Mouse (Mus musculus): ENCODE measurements around the gene Cacna1s.

Cacna1s gene

DNA sequence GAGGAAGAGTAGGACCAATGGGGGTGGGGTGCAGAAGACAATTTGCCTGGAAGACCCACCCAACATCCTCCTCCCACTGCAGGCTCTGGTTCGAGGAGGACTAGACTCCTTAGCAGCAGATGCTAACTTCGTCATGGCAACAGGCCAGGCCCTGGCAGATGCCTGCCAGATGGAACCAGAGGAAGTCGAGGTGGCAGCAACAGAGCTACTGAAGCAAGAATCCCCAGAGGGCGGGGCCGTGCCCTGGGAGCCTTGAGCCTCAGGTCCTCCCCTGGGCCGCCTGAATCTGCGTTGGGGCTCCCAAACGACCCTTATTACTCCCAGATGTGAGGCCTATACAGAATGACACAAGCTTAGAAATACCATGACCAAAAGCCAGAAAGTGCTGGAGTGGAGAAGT lies 66.3 kb downstream of the Cacna1s start:
- no peak for DNase-seq (ENCODE audit: low spot score)

- no peak for DNase-seq (ENCODE audit: low spot score)
Observed at GRCm38 (mm10) chr1:136119571-136120262, 67.2 kb downstream of the Cacna1s start.

DNA sequence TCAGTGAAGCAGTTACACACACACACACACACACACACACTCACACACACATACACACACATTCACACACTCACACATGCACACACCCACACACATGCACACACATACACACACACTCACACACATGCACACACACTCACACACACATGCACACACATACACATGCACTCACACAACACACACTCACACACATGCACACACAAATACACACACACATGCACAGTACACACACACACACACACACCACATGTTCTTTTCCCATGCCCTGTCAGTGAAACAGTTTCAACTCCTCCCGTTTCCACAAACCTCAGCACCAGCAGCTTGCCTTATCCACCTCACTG lies 67.7 kb downstream of the Cacna1s start:
- DNase-seq (ENCODE audit: low spot score), result no peak

DNA sequence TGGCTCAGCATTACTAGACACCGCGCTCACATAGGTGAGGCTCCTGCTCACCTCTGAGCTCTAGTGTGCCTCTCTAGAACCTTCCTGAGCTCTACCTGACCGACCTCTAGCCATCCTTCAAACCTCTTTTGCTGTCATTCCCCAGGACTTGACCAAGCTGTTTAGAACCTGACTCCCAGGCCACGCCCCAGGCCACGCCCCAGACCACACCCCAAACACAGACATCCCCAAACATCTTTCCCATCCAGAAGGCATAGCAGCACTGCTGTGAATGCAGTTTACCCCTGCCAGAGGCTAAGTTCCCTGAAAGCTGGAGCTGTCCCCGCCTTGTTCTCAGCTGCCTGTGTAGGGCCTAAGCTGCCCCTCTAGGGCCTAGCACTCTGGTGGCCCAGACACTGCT lies 68.2 kb downstream of the Cacna1s start:
- DNase-seq (ENCODE audit: low spot score), result no peak

DNA sequence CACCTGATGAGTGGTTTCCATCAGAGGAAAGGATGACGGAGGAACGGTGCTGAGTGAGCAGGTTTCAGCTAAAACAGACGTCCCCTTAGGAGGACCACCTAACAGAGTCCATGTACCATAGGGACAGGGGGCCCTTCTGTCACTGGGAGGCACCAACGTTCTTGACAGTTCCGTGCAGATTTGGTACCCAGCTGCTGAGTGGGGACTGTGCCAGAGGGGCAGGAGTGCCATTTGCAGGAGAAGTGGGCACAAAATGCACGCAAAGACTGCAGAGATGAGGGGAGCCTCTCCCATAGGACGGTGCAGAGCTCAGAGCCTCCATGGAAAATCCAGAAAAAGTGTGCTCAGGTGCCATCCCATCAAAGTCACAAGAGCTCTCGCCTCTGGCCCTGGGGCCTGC lies 69.5 kb downstream of the Cacna1s start:
- no peak for DNase-seq (ENCODE audit: low spot score)

- DNase-seq (ENCODE audit: low spot score), result no peak
Observed at GRCm38 (mm10) chr1:136126159-136126765, 73.7 kb downstream of the Cacna1s start.

DNA sequence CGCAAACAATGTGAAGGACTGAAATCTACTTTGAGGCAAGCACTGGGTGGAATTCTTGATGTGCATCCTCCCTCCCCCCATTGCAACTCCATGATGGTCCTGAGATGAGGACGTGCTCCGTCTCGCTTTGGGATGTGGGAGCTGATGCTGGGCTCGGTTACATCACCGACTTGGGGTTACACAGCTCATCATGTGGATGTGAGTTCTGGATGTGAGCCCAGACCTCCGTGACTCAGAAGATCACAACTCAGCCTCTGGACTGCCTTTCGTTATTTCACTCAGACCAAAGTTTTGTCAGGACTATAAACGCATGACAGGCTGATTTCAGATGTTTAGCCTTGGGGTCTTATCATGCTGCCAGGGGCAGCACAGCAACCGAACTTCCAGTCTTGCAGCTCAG lies 74.3 kb downstream of the Cacna1s start:
- DNase-seq (ENCODE audit: low spot score), result no peak

DNA sequence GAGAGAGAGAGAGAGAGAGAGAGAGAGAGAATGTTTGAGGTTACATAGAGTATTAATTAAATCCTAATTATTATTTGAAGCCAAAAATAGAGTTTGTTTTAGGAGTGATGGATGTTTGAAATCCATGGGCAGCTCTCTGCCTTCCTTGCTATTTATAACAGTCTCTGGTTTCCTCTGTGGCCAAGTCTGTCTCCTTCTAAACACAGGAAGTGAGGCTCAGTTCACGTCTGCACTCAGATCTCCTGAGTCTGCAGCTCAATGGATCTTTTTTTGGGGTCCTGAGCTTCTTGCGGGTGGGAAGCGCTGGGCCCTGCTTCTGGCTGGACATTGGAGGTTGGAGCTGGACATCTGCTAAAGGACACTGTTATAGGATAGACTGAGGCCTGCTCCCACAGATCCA lies 75.3 kb downstream of the Cacna1s start:
- DNase-seq (ENCODE audit: low spot score), result no peak

- DNase-seq (ENCODE audit: low spot score), result no peak
Observed at GRCm38 (mm10) chr1:136128416-136128815, 75.9 kb downstream of the Cacna1s start.

GRCm38 (mm10) chr1:136128944-136129589 lies 76.5 kb downstream of the Cacna1s start:
- DNase-seq (ENCODE audit: low spot score), result no peak

DNA sequence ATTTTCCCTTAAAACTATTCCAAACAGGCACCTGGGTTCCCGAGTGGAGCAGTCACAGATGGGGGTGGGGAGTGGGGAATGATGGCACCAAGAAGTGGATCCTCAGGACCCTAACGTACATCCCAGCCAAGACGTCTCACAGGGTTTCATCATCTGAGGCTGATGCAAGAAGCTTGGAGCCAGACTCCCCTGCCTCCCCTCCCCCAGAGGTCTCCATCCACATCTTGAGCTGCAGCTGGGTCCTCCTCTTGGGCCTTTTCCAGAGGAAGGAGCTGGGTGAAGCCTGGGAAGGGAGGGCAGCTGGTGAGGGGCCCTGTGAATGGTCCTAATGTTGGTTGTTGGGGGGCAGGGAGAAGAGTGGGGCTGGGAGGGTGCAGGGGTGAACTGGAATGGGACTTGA lies 77.6 kb downstream of the Cacna1s start:
- DNase-seq (ENCODE audit: low spot score), result no peak

DNA sequence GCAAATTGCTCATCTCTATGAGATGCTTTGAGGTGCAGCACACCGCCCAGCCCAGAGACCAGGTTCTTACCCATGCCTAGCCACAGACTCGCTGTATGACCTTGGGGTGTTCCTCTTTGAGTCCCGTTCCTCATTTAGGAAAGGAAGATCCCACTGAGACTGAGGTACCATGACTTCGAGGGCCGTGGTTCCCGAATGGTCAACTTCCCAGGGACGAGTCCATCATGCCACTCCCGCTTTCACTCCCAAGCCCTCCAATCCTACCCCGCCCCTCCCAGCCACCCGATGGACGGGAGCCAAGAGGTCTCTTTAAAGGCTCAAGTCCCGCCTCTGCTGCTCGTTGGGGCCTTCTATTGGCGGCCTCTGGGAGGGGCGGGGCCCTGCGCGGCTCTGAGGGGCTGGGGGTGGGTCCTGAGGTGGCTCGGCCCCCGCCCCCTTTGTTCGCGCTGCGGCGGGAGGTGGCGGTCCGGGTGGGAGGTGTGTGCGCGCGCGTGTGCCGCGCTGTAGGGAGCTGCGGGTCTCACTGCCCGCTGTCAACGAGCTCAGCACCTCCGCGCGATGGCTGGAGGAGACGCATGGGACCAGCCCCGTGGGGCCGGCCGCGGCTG lies 78.5 kb downstream of the Cacna1s start, which contains the start of gene Kif21b:
Gene Kif21b, plus strand, starts transcription at position 439 of the 608 bp plus-strand sequence.
- peak; percentile 89 for DNase-seq (ENCODE audit: low spot score)

DNA sequence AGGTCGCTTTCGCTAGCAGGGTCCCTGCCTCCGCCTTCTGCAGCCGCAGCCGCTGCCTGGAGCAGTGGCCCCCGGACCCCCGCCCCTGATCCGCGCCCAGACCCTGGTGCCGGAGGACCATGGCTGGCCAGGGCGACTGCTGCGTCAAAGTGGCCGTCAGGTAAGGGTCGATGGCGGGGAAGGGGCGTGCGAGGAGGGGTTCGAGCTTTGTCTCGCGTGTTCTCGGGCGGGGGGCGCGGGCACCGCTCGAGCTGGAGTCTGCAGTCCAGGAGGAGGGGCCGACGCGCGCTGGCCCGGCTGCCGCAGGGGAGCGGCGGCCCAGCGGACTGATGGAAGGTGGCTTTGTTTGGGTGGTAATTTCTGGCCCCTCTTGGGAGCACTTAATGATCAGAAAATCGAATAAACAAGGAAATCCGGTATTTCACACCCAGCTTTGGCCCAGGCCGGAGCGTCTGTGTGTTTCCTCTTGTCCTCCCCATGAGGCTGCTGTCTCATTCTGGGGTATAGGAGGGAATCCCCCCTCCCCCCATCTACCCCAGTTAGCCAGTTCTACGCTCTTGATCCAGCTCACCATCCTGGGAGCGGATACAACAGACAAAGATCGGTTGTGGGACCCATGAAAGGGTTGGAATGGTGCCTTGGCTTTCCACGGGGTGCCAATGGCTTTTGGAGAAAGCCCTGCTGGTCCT lies 79.2 kb downstream of the Cacna1s start:
- no peak for DNase-seq (ENCODE audit: low spot score)

DNA sequence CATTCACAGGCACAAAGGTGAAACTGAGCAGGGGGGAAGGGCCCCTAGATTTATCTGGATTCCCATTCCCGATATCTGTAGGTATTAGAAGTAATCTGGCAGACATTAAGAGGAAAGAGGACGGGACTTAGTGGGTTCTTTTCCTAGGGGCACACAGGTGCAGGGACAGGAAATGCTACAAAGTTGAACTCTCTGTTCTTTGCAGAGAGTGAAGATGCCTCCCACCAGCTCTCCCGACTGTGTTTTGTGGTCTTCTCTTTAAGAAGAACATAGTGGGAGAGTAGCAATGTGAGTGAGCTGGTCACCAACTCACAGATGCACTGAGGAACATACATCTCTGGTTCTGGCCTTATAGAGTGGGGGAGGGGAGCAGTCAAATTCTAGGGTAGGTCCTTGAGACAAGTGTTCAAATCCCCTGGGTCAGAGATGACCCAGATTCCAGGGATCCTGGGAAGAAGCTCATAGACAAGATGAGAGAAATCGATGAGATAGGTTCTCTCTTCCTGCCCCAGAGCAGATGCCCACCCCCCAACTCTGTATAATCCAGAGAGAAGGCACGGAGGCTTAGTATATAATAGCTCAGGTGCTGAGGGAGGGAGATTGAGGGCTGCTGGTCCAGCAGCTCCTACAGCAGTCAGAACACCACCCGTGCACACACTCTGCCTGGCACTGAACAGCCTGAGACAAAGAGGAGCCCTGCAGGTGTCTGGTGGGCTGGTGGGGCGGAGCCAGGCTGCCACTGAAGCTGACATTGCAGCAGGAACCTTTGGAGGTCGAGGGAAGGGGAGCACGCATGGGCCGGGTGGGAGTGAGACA lies 80.0 kb downstream of the Cacna1s start:
- no peak for DNase-seq (ENCODE audit: low spot score)

DNA sequence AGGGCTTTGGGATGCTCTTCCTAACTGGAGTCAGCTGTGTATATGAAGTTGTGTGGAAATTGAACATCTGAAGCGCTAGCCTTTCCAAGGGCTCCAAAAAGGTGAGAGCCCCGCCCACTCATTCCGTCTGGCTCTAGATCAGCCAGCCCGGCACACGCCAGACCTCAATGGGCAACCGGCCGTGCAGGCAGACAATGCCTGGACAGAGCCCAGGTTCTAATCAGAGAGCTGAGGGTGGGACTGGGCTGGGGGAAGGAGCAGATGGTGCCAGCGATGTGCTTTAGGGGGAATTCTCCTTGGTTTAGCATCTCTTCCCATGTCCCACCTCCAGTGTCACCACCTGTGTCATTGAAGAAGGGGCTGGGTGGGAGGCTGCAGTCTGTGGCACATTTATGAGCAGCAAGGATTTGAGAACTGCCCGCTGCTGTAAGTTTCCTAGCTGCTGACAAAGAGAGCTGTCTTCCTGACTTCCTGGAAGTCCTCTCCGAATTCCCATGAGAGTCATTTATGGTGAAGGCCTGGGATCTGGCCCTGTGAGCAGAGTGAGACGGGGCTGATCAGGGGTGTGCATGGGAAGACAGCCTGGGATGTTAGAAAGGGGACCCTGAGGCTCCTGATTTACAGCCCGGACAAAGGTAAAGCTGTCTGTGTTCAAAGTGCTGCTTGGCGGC lies 81.2 kb downstream of the Cacna1s start:
- no peak for DNase-seq (ENCODE audit: low spot score)

DNA sequence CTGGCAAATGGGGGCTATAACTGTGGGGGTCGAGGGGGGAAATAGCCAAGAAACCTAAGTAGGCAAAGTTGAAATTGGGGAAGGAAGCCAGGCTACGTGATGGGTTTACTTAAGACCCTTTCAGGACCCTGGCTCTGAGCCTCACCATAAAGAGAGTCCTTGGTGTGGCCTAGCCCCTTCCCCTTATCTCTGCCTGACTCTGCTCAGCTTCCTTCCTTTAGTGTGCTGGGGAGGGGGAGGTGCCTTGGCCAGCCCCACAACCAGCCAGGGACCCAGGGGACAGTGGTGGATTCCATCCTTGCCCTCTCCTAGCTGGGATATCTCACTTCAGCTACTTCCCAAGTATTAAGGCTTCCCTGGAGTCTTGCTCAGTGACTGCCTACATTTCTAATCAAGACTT lies 82.0 kb downstream of the Cacna1s start:
- DNase-seq (ENCODE audit: low spot score), result no peak

DNA sequence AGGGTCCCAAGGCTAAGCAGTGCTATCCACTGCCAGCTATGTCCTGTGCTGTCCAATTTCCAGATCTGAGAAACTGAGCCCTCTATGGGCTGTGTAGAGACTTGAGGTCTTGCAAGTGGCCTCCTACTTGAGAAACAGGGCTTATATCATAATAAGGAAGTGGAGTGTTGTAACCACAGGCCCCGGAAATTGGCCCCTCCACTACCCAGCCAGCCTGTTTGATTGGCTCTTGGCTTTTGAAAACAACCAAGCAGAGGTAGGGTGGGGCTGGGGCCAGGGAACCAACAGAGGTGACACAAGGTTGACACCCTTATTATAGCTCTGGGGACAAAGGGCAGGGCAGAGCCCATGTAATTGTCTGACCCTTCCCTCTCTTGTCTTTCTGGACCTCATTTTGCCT lies 82.5 kb downstream of the Cacna1s start:
- DNase-seq (ENCODE audit: low spot score), result no peak

- DNase-seq (ENCODE audit: low spot score), result no peak
Observed at GRCm38 (mm10) chr1:136135777-136136444, 83.4 kb downstream of the Cacna1s start.

- DNase-seq (ENCODE audit: low spot score), result no peak
Observed at GRCm38 (mm10) chr1:136136547-136136946, 84.0 kb downstream of the Cacna1s start.

GRCm38 (mm10) chr1:136137071-136137531 lies 84.6 kb downstream of the Cacna1s start:
- DNase-seq (ENCODE audit: low spot score), result no peak

All from left cerebral cortex, adult 11 months (tissue).